Mouse (Mus musculus): ENCODE results near the gene Fbln2. TPM values are rescaled to one million over a fixed set of nuclear protein-coding genes. Genes with fewer than 3 reads are reported as not detected.

Gene Fbln2
- polyA plus RNA-seq, 1 experiment from 2014 or later: 33.7 TPM

Other genes starting within 250 kb of the Fbln2 start
- 19.7 and 21.5 TPM in 2 replicates for gene Iqsec1, start 223.8 kb upstream of the Fbln2 start, polyA plus RNA-seq (2015; fragmentation: Nextera tagmentation; extraction: Ambion mirVana)
- 15.4 and 18.4 TPM in 2 replicates for gene Nup210, start 95.6 kb upstream of the Fbln2 start, polyA plus RNA-seq (2015; fragmentation: Nextera tagmentation; extraction: Ambion mirVana)
- 41.7 and 51.5 TPM in 2 replicates for gene Hdac11, start 55.8 kb upstream of the Fbln2 start, polyA plus RNA-seq (2015; fragmentation: Nextera tagmentation; extraction: Ambion mirVana)
- gene Wnt7a, start 198.9 kb downstream of the Fbln2 start, polyA plus RNA-seq (2015; fragmentation: Nextera tagmentation; extraction: Ambion mirVana): 7.6 and 9.5 TPM in 2 replicates

All from neural tube, embryonic 15.5 days (tissue).